Mouse (Mus musculus): ENCODE results near the gene Gm21905. TPM values are rescaled to one million over a fixed set of nuclear protein-coding genes. Genes with fewer than 3 reads are reported as not detected.

The Gm21905 gene
- total and polyA plus RNA-seq, 3 experiments = not detected

GRCm38 (mm10) chr5:67944074-67944785, 2.0 kb downstream of the Gm21905 start:
- Histone ChIP-seq H3K79me2 (ENCODE audit: control insufficient read depth, insufficient read depth, low read length, poor library complexity) (no peaks in the 10 kb centered on the region), H3K9me3 (replicated peaks; ENCODE audit: insufficient read depth, low read length) (no peaks in the 10 kb centered on the region), H3K27me3 (ENCODE audit: control insufficient read depth in 1 of 2, insufficient read depth in 2 of 2, low read length in 2 of 2) (no peaks in the 10 kb centered on the region), H3K27ac (ENCODE audit: control insufficient read depth, low read depth, low read length) (no peak overlapping the region), H3K4me3 (ENCODE audit: control insufficient read depth in 1 of 2, insufficient read depth in 1 of 2, low read depth in 2 of 2, low read length in 2 of 2) (no peak overlapping the region), H3K36me3 (ENCODE audit: control insufficient read depth in 1 of 2, insufficient read depth in 2 of 2, low read length in 2 of 2) (no peaks in the 10 kb centered on the region), H3K4me1 (ENCODE audit: control insufficient read depth in 1 of 2, insufficient read depth in 2 of 2, low read length in 2 of 2) (no peaks in the 10 kb centered on the region), H3K9ac (ENCODE audit: control insufficient read depth, low read depth, low read length, poor library complexity, severe bottlenecking) (no peak overlapping the region)
- DNase-seq (ENCODE audit: low read depth, low spot score) = no peak
- TF ChIP-seq NELFE (IDR thresholded peaks at IDR 0.05; ENCODE audit: low read depth, low read length) (no peak), RAD21 (IDR thresholded peaks at IDR 0.05; ENCODE audit: low read depth, low read length) (no peak), ZNF384 (IDR thresholded peaks at IDR 0.05; ENCODE audit: low read depth, low read length) (no peak), EP300 (IDR thresholded peaks at IDR 0.05; ENCODE audit: low read depth in 1 of 2, low read length in 2 of 2) (no peak), ZKSCAN1 (IDR thresholded peaks at IDR 0.05; ENCODE audit: low read depth, low read length) (no peak), GATA1 (IDR thresholded peaks at IDR 0.05; ENCODE audit: low read depth, low read length) (no peak), MYB (IDR thresholded peaks at IDR 0.05; ENCODE audit: low read depth, low read length) (no peak)

GRCm38 (mm10) chr5:67943199-67943598, 3.0 kb downstream of the Gm21905 start:
- no peak overlapping the region for H3K4me3 ChIP-seq (ENCODE audit: control insufficient read depth in 1 of 2, insufficient read depth in 1 of 2, low read depth in 2 of 2, low read length in 2 of 2)

GRCm38 (mm10) chr5:67941369-67941768, 4.9 kb downstream of the Gm21905 start, which contains the start of gene Gm5108:
Gene Gm5108 (plus strand): TSS chr5:67941669.
- Histone ChIP-seq H3K4me3 (ENCODE audit: control insufficient read depth in 1 of 2, insufficient read depth in 1 of 2, low read depth in 2 of 2, low read length in 2 of 2) (no peak within 1 kb of the TSS), H3K27ac (ENCODE audit: control insufficient read depth, low read depth, low read length) (no peak within 1 kb of the TSS), H3K9ac (ENCODE audit: control insufficient read depth, low read depth, low read length, poor library complexity, severe bottlenecking) (no peak within 1 kb of the TSS), H3K9me3 (replicated peaks; ENCODE audit: insufficient read depth, low read length) (no peaks in the 10 kb centered on the region), H3K36me3 (ENCODE audit: control insufficient read depth in 1 of 2, insufficient read depth in 2 of 2, low read length in 2 of 2) (no peaks in the 10 kb centered on the region), H3K4me1 (ENCODE audit: control insufficient read depth in 1 of 2, insufficient read depth in 2 of 2, low read length in 2 of 2) (no peaks in the 10 kb centered on the region), H3K79me2 (ENCODE audit: control insufficient read depth, insufficient read depth, low read length, poor library complexity) (no peaks in the 10 kb centered on the region), H3K27me3 (ENCODE audit: control insufficient read depth in 1 of 2, insufficient read depth in 2 of 2, low read length in 2 of 2) (no peaks in the 10 kb centered on the region; a peak in 1 of 4 replicates)
- no peak for DNase-seq (ENCODE audit: low read depth, low spot score)
- TF ChIP-seq MAFK (IDR thresholded peaks at IDR 0.05; ENCODE audit: borderline replicate concordance, low read depth, low read length) = no peak
- no peak for TF ChIP-seq MYC (IDR thresholded peaks at IDR 0.05; ENCODE audit: low read depth, low read length)
- no peak for TF ChIP-seq GATA1 (IDR thresholded peaks at IDR 0.05; ENCODE audit: low read depth, low read length)
- no peak for TF ChIP-seq E2F4 (IDR thresholded peaks at IDR 0.05; ENCODE audit: borderline replicate concordance, low read depth, low read length)
- no peak for TF ChIP-seq ZKSCAN1 (IDR thresholded peaks at IDR 0.05; ENCODE audit: low read depth, low read length)
- TF ChIP-seq RCOR1 (IDR thresholded peaks at IDR 0.05; ENCODE audit: low read depth, low read length) = no peak
- no peak for TF ChIP-seq TAL1 (IDR thresholded peaks at IDR 0.05; ENCODE audit: low read length)
- no peak for TF ChIP-seq ZNF384 (IDR thresholded peaks at IDR 0.05; ENCODE audit: low read depth, low read length)
- TF ChIP-seq USF2 (IDR thresholded peaks at IDR 0.05; ENCODE audit: borderline replicate concordance in 1 of 2, insufficient read depth in 1 of 2, low read depth in 1 of 2, low read length in 2 of 2) = no peak
- TF ChIP-seq UBTF (IDR thresholded peaks at IDR 0.05; ENCODE audit: borderline replicate concordance, insufficient read depth, low read depth, low read length) = no peak
- no peak for TF ChIP-seq ELF1 (IDR thresholded peaks at IDR 0.05; ENCODE audit: low read depth, low read length)
- no peak for TF ChIP-seq ZC3H11A (IDR thresholded peaks at IDR 0.05; ENCODE audit: low read depth, low read length)
- TF ChIP-seq TCF12 (IDR thresholded peaks at IDR 0.05; ENCODE audit: low read depth, low read length) = no peak
- TF ChIP-seq TBP (IDR thresholded peaks at IDR 0.05; ENCODE audit: low read depth, low read length) = no peak
- TF ChIP-seq POLR2A (IDR thresholded peaks at IDR 0.05; ENCODE audit: control insufficient read depth in 1 of 2, insufficient read depth in 1 of 2, low read depth in 1 of 2, low read length in 2 of 2, poor library complexity in 1 of 2) = no peak

More at GRCm38 (mm10) chr5:67943199-67943598, 3.0 kb downstream of the Gm21905 start:
- no peaks in the 10 kb centered on the region; a peak in 1 of 4 replicates for H3K27me3 ChIP-seq (ENCODE audit: control insufficient read depth in 1 of 2, insufficient read depth in 2 of 2, low read length in 2 of 2)
- H3K27ac ChIP-seq (ENCODE audit: control insufficient read depth, low read depth, low read length) = no peak overlapping the region
- no peak overlapping the region for H3K9ac ChIP-seq (ENCODE audit: control insufficient read depth, low read depth, low read length, poor library complexity, severe bottlenecking)
- no peaks in the 10 kb centered on the region for H3K36me3 ChIP-seq (ENCODE audit: control insufficient read depth in 1 of 2, insufficient read depth in 2 of 2, low read length in 2 of 2)
- no peaks in the 10 kb centered on the region for H3K4me1 ChIP-seq (ENCODE audit: control insufficient read depth in 1 of 2, insufficient read depth in 2 of 2, low read length in 2 of 2)
- no peaks in the 10 kb centered on the region for H3K79me2 ChIP-seq (ENCODE audit: control insufficient read depth, insufficient read depth, low read length, poor library complexity)
- H3K9me3 ChIP-seq (replicated peaks; ENCODE audit: insufficient read depth, low read length) = no peaks in the 10 kb centered on the region
- no peak for TF ChIP-seq KAT2A (conservative IDR thresholded peaks at IDR 0.05; ENCODE audit: low read depth, low read length)
- TF ChIP-seq CHD2 (IDR thresholded peaks at IDR 0.05; ENCODE audit: low read length) = no peak
- no peak for TF ChIP-seq MAZ (IDR thresholded peaks at IDR 0.05; ENCODE audit: low read depth, low read length)
- TF ChIP-seq NELFE (IDR thresholded peaks at IDR 0.05; ENCODE audit: low read depth, low read length) = no peak
- no peak for TF ChIP-seq ETS1 (IDR thresholded peaks at IDR 0.05; ENCODE audit: low read depth, low read length)
- TF ChIP-seq ELF1 (IDR thresholded peaks at IDR 0.05; ENCODE audit: low read depth, low read length) = no peak
- TF ChIP-seq MAX (IDR thresholded peaks at IDR 0.05; ENCODE audit: low read length) = no peak
- no peak for TF ChIP-seq POLR2A (IDR thresholded peaks at IDR 0.05; ENCODE audit: control insufficient read depth in 1 of 2, insufficient read depth in 1 of 2, low read depth in 1 of 2, low read length in 2 of 2, poor library complexity in 1 of 2)
- no peak for TF ChIP-seq USF1 (IDR thresholded peaks at IDR 0.05; ENCODE audit: low read depth, low read length)
- no peak for TF ChIP-seq ZKSCAN1 (IDR thresholded peaks at IDR 0.05; ENCODE audit: low read depth, low read length)
- no peak for TF ChIP-seq POLR2AphosphoS5 (IDR thresholded peaks at IDR 0.05; ENCODE audit: borderline replicate concordance, low read depth, low read length)
- TF ChIP-seq USF2 (IDR thresholded peaks at IDR 0.05; ENCODE audit: borderline replicate concordance in 1 of 2, insufficient read depth in 1 of 2, low read depth in 1 of 2, low read length in 2 of 2) = no peak
- TF ChIP-seq NRF1 (IDR thresholded peaks at IDR 0.05; ENCODE audit: insufficient read depth, low read depth, low read length, poor library complexity, severe bottlenecking) = no peak
- no peak for TF ChIP-seq SMC3 (IDR thresholded peaks at IDR 0.05; ENCODE audit: low read depth, low read length)
- no peak for TF ChIP-seq TCF12 (IDR thresholded peaks at IDR 0.05; ENCODE audit: low read depth, low read length)
- TF ChIP-seq MYB (IDR thresholded peaks at IDR 0.05; ENCODE audit: low read depth, low read length) = no peak
- TF ChIP-seq ZC3H11A (IDR thresholded peaks at IDR 0.05; ENCODE audit: low read depth, low read length) = no peak
- DNase-seq (ENCODE audit: low read depth, low spot score) = no peak

Measured in MEL (cell line).